Mouse (Mus musculus) bone marrow, adult 2 months (tissue): ENCODE results near the gene Tyw5.

Experiments
- CTCF ChIP-seq: fragments of 200-500 bp; IDR thresholded peaks from 2 replicates; pipeline ENCODE4 v1.5.1; 2011; ENCODE audit warnings: low read length, control low read depth; ENCODE audit not compliant: control insufficient read depth, insufficient read depth
- POLR2A ChIP-seq: fragments of 200-500 bp; IDR thresholded peaks from 2 replicates; pipeline ENCODE4 v1.6.1; 2011; ENCODE audit warnings: low read depth, mild to moderate bottlenecking, control low read depth, low read length, borderline replicate concordance; ENCODE audit not compliant: control insufficient read depth

- TF ChIP-seq POLR2A, result no peak
- TF ChIP-seq CTCF, result no peak
Measured at GRCm38 (mm10) chr1:57347487-57347886, 59.4 kb downstream of the Tyw5 start.
